Comparison of ENCODE assay signal across 32 mouse cellular contexts in the genomic region with DNA sequence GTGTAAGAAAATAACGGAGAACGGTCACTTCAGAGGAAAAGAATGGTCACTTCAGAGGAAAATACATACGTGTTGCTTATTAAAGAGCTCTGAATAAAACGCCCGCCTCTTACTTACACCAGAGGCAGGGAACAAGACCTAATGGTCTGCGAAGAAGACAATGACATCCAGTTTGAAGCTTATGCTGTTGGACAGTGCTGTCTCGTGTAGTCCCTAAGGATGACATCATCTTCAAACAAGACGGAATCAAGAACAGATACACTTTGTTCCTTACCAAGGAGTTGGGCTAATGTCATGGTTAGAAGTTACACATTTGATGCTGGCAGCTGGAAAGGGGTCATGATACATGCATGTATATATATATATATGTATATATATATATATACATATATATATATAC.
"Had no signal": no experiment of that assay in that cellular context is flagged by ENCODE, and none has a peak within 500 bp of the region (broad histone marks: within the 10 kb centered on the region; RNA-seq: fewer than 3 reads in every experiment).

No protein-coding gene starts in this region.

- H3K4me2 ChIP-seq: limb, embryonic 12.5 days; limb, embryonic 13.5 days; limb, embryonic 15.5 days; liver, embryonic 11.5 days; liver, embryonic 12.5 days; liver, embryonic 13.5 days; liver, embryonic 15.5 days; lung, embryonic 14.5 days; lung, embryonic 15.5 days; midbrain, embryonic 11.5 days; midbrain, embryonic 12.5 days; midbrain, embryonic 13.5 days; midbrain, embryonic 15.5 days had no signal

- ATAC-seq: liver, embryonic 12.5 days; liver, postnatal 0 days; lung, postnatal 0 days; midbrain, embryonic 13.5 days; midbrain, embryonic 15.5 days; midbrain, embryonic 16.5 days had no signal

- H3K9me3 ChIP-seq: limb, embryonic 10.5 days; limb, embryonic 12.5 days; limb, embryonic 13.5 days; limb, embryonic 15.5 days; liver, embryonic 12.5 days; liver, embryonic 13.5 days; liver, embryonic 15.5 days; lung, embryonic 15.5 days; megakaryocyte, embryonic 14.5 days; midbrain, embryonic 10.5 days; midbrain, embryonic 12.5 days; midbrain, embryonic 13.5 days; midbrain, embryonic 15.5 days had no signal

- H3K4me3 ChIP-seq: left cerebral cortex, adult 2 months; limb, embryonic 10.5 days; limb, embryonic 12.5 days; limb, embryonic 13.5 days; limb, embryonic 15.5 days; liver, embryonic 12.5 days; liver, embryonic 13.5 days; liver, embryonic 15.5 days; lung, embryonic 15.5 days; megakaryocyte, embryonic 14.5 days; midbrain, embryonic 10.5 days; midbrain, embryonic 12.5 days; midbrain, embryonic 13.5 days; midbrain, embryonic 15.5 days; myocyte had no signal

- H3K27ac ChIP-seq: left cerebral cortex, adult 2 months; limb, embryonic 10.5 days; limb, embryonic 12.5 days; limb, embryonic 13.5 days; limb, embryonic 15.5 days; liver, embryonic 12.5 days; liver, embryonic 13.5 days; liver, embryonic 14.5 days; liver, embryonic 15.5 days; lung, embryonic 15.5 days; macrophage; midbrain, embryonic 10.5 days; midbrain, embryonic 12.5 days; midbrain, embryonic 13.5 days; midbrain, embryonic 15.5 days had no signal

- DNase-seq: left cerebral cortex, postnatal 4 days; liver; liver, embryonic 13.5 days; liver, postnatal 0 days; lung, adult 18-20 months; lung, adult 2 months; lung, embryonic 14.5 days; lung, postnatal 10 days; lung, postnatal 14 days; lung, postnatal 36 days; lung, postnatal 4 days; midbrain, embryonic 14.5 days had no signal

- H3K9ac ChIP-seq: limb, embryonic 12.5 days; limb, embryonic 13.5 days; limb, embryonic 15.5 days; liver, embryonic 12.5 days; liver, embryonic 13.5 days; liver, embryonic 14.5 days; liver, embryonic 15.5 days; liver, postnatal 0 days; lung, embryonic 14.5 days; lung, embryonic 15.5 days; midbrain, embryonic 12.5 days; midbrain, embryonic 13.5 days; midbrain, embryonic 15.5 days had no signal

- H3K36me3 ChIP-seq: limb, embryonic 10.5 days; limb, embryonic 12.5 days; limb, embryonic 13.5 days; limb, embryonic 15.5 days; liver, embryonic 12.5 days; liver, embryonic 13.5 days; liver, embryonic 15.5 days; lung, embryonic 15.5 days; midbrain, embryonic 10.5 days; midbrain, embryonic 12.5 days; midbrain, embryonic 13.5 days; midbrain, embryonic 15.5 days had no signal

- H3K27me3 ChIP-seq: limb, embryonic 12.5 days; limb, embryonic 13.5 days; limb, embryonic 15.5 days; liver, embryonic 12.5 days; liver, embryonic 13.5 days; liver, embryonic 15.5 days; lung, embryonic 15.5 days; megakaryocyte, embryonic 14.5 days; midbrain, embryonic 12.5 days; midbrain, embryonic 13.5 days; midbrain, embryonic 15.5 days had no signal

- H3K4me1 ChIP-seq: limb, embryonic 10.5 days; limb, embryonic 12.5 days; limb, embryonic 13.5 days; limb, embryonic 15.5 days; lung, embryonic 15.5 days; midbrain, embryonic 12.5 days; midbrain, embryonic 13.5 days; midbrain, embryonic 15.5 days had no signal
